Mouse (Mus musculus) testis, adult 2 months (tissue): ENCODE results near the gene Ankrd13d.

ENCODE experiments used
- CTCF ChIP-seq: fragments of 200-500 bp; IDR thresholded peaks from 2 replicates; pipeline ENCODE4 v1.5.1; 2012; ENCODE audit warnings: low read depth, mild to moderate bottlenecking, inconsistent platforms, low read length, moderate library complexity; ENCODE audit not compliant: control insufficient read depth, insufficient read depth, insufficient replicate concordance
- POLR2A ChIP-seq: fragments of 200-500 bp; IDR thresholded peaks from 2 replicates; pipeline ENCODE4 v1.6.1; 2012; ENCODE audit warnings: low read depth, mild to moderate bottlenecking, inconsistent platforms, low read length, moderate library complexity; ENCODE audit not compliant: control insufficient read depth

GRCm38 (mm10) chr19:4319272-4319671, 36.3 kb upstream of the Ankrd13d start:
- TF ChIP-seq CTCF (no peak), POLR2A (no peak)
